Mouse (Mus musculus) adrenal gland, adult 2 months (tissue): ENCODE measurements around the gene Ctbp2. TPM values are rescaled to one million over a fixed set of nuclear protein-coding genes. Genes with fewer than 3 reads are reported as not detected.
A peak's percentile ranks its signal among the peaks of the same experiment; 100 is the strongest.

Source experiments
- DNase-seq: peaks from one replicate; pipeline ENCODE4 v3.0.0; 2021
- polyA plus RNA-seq: library from polyadenylated mRNA; depleted of rRNA; stranded (reverse); fragments of >200 nt; gene quantifications from 2 replicates; pipeline ENCODE4 v1.2.3, GENCODE M21; 2012
- total RNA-seq, 2 experiments: library from RNA; stranded (reverse); gene quantifications; 2 replicates each; pipeline ENCODE4 v1.2.3; 2021

Gene Ctbp2
- total and polyA plus RNA-seq, 3 experiments: 53.2 to 65.3 (median 54.4) TPM

DNA sequence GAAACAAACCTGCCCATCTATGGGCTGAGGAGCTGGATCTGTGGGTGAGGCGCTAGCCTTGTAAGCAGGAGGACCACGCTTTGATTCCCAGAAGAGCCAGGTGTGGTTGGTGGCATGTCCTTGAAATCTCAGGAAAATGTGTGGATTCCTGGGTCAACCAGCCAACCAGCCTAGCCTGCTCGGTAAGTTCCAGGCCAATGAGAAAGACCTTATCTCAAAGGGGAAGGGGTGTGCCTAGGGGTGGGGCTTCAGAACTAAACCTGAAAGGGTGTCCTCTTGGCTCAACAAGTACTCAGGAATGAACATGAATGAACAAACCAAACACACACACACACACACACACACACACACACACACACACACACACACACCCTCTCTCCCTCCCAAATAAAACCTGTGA, 82.4 kb downstream of the Ctbp2 start:
- no peak for DNase-seq

DNA sequence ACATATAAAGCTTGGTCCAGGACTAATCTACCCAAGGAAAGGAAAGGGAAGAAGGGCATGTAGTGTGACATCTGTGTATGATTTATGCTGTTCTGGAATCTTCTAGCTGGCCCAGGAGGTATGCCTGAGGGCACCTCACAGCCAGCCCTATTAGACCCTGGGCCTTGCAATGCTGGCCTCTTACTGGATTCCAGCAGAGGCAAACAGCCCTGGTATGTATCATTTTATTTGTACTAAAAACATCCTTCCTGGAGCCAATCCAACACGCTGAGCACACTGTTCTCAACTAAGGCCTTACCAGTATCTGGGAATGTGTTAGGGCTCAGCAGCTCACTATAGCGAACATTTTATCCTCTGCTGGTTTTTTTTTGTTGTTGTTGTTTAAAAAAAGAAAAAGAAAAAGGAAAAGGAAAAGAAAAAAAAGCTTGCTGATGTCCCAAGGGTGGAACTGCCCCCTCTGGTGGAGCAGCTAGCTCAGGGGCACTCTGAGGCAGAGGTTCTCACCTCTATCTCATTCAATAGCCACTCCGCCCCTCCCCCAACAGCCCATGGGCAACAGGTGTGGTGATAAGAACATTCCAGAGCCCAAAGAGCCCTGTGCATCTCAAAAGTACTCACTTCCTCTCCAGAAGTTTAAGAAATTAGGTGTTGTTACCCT, 83.3 kb downstream of the Ctbp2 start:
- DNase-seq: no peak

GRCm38 (mm10) chr7:133039556-133040255, 84.4 kb downstream of the Ctbp2 start:
- no peak for DNase-seq

- DNase-seq: no peak
These were observed 86.5 kb downstream of the Ctbp2 start for GRCm38 (mm10) chr7:133037618-133038017.

- DNase-seq: no peak
These were observed 86.9 kb downstream of the Ctbp2 start for GRCm38 (mm10) chr7:133037217-133037616.

GRCm38 (mm10) chr7:133035901-133036300, 88.3 kb downstream of the Ctbp2 start:
- peak; percentile 53 for DNase-seq

DNA sequence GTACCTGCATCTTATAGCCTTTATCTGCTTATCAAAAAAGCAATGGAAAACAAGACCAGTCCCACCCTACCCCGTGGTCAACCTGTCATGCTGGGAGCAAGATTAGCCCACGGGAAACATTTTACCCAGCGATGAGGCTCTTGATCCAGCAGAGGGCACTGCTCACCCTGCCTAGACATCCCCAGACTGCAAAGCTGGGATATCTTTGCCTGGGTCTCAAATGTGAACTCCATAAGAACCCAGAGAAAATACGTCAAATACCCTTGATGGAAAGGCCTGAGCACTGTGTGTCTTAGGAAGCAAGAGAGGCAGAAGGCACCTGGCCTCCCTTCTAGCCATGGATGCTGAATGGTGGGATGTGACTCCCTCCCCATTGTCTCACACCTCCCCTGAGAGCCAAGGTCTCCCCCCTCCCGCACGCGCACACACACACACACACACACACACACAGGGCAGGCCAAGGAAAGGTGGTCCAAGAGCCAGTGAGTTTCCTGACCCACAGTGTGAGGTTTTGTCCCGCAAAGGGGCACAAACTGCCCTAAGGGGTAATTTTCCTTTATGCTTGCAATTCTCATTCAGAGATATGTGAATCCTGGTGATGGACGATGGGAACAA, 91.5 kb downstream of the Ctbp2 start:
- DNase-seq: peak; percentile 70

DNA sequence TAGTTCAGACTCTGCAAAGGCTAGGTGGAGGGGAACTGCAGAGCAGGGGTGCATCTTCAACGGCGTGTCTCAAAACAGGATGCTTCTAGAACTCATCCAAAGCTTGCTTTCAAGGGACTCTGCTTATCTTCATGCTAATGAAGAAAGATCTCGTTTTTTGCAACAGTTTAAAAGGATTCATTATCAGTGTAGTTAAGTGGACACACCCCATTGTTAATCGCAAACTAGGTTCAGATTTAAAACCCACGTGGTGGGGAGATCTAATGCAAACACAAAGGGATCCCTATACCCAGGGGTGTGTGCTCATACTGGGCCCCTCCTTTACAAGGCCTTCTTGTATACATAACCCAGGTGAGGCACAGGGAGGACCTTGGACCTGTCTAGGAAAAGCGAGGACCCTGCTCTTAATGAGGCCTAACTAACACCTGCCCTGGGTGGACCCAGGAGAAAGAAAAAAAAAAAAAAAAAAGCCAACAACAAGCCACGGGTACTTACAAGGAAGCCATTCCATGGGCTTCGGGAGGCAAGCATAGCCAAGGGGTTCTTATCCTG, 94.6 kb downstream of the Ctbp2 start:
- DNase-seq: no peak

- DNase-seq: no peak
These were observed 95.2 kb downstream of the Ctbp2 start for GRCm38 (mm10) chr7:133029004-133029403.

DNA sequence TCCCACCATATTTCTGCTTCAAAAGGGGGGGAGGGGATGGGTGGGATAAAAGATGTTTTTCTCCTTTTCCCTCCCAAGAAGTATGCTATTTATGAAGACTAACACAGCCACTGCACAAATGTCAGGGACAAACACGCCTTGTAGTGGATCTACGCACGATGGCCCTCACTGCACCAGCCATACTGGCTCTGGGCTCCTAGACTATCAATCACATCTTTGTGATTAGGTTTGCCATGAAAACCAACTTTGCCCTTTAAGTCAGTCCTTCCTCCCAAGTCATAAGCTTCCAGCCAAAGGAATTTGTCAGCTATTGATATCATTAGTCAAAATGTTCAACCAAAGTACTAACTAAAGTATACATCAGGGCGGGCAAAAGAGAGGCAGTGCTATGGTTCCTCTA, 96.2 kb downstream of the Ctbp2 start:
- peak; percentile 53 for DNase-seq

DNA sequence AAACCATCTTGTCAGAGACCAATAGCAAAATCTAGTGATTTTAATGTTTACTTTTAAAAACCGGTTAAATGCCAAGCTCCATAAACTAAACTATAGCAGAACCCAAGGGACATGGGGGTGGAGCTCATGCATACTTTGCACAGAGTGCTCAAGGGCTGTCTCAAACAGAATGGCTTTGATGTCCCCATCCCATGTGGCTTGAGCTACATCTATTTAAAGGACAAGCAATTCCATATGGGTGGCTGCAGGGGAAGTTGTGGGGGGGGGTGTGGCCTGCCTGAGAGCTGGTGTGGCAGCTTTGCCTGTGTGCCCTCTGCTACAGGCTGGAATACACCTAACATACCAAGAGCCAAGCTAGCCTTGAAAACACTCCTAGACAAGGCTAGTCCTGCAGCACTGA, 99.5 kb downstream of the Ctbp2 start:
- no peak for DNase-seq

- DNase-seq: no peak
These were observed 104.6 kb downstream of the Ctbp2 start for GRCm38 (mm10) chr7:133019481-133020020.

DNA sequence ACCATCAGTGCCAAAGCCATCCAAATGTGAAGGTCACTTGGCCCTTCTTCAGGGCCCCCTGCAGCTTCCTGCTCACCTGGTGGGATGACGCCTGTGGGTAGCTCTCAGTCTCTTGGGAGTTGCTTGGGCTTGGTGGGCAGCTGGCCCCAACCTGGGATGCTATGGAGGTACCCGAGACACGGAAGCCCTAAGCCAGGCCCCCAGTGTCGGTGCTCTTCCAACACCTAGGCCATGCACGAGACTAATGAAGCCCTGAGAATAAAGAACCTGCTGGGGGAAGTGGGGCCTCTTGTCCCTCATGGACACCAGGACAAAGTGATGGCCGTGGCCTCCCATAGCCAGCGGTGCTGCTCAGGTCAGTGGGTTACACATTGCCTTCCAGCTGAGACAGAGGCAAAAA, 105.2 kb downstream of the Ctbp2 start:
- no peak for DNase-seq

DNA sequence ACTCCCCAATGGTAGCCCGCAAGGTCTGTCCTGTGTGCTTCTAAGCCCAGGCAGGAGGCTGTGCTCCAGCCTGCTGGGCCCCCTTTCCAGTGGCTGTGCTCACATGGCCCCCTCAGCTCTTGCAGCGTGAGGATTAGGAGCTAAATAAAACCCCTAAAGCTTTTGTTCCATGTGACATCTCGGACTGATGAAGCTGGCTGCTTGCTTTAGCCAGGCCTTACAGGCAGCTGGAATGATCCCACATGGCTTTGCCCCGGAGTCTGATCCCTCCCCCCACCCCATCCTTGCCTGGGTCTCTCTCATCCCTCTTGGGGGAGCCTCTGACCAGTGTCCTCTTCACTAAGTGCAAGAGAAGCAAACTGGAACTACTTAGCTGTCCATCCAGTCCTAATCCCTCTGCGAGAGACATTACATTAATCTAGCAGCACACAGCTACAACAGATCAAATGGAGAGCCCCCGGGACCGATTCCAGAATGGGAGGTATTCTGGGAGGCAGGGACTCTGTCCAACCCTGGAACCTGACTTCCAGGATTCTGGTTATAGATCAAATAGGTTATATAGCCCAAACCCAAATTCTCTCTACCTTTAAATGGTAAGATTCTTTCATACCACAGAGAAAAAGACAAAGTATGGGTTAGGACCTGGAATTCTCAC, 108.6 kb downstream of the Ctbp2 start:
- DNase-seq: no peak

DNA sequence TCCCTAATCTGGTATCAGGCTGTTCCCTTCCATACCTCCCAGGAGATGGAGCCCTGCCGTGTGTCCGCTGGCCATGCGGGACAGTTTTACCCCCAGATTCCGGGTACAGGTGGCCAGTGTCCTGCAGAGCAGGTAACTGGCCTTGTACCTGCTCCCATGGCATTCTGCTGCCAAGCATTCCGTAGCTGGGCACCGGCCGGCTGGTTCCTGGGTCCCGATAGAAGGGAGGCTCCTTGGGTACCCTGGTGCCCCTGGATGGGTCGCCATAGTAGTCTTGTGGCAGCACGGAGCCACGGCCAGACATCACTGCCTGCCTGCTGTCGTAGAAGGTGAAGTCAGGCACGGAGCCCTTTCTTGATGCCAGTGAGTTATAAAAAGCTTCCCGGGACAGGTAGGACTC, 109.5 kb downstream of the Ctbp2 start:
- no peak for DNase-seq

- no peak for DNase-seq
These were observed 110.2 kb downstream of the Ctbp2 start for GRCm38 (mm10) chr7:133013923-133014322.

DNA sequence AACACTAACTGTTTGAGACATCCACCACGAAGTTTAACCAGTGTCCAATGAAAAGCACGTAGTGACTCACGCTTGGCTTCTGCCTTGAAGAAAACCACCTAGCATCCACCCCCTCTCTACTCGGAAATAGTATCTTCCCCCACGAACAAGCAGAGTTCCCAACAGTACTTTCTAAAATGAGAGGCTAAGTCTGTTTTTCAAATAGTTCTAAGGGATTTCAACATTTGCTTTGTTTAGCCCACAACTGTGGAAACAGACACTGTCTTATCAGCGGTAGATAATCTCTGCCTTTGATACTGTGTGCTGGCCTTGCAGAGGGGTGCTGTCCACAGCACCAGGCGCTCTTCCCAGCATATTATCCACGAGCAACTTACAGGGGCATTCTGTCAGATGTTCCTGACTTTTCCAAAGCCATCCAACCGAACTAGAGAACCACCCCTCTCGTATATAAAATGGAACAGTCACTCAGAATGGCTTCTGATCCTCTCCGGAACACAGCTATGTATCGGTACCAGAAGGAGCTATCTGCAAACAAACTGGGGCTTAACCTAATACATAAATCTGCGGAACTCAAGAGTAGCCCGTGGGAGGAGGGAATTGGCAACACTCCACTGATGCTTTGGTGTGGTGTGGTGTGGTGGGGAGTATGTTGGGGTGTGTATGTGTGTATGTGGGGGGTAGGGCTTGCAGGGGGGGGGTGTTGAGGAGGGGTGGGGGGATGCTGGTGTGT, 111.4 kb downstream of the Ctbp2 start:
- DNase-seq: no peak

DNA sequence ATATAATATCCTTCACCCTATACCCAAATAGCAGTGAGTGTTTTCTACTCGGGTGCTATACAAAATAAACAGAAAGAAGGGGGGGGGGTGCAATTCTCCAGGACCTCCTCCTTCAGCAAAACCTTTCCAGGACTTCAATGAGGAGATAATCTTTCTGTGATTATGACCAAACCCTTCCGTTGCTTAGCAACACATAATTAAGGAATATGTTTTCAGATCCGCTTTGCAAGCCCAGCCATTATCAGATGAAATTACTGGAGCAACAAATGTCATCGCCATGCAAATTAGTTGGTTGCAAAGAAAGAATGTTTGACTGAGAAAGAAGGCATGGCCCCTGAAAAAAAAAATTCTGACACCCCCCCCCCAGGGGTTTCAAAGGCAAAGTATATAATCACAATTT, 112.5 kb downstream of the Ctbp2 start:
- DNase-seq: no peak

DNA sequence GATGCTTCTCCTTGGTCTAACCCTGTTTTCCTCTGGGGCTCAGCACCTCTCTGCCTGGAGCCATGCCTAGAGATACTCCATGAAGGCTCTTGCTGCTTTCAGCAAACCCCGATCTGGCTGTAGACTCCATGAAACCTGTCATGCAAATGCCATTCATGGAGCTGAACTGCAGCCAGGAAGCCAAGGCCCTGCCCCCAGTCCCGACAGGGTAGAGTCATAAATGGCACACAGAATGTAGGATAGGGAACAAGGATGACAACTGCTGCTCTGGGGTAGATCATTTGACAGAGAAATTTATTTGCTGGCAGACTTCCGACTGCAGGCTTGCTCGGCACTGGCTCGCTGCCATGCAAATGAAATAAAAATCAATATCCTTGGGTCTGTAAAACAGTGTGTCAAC, 113.0 kb downstream of the Ctbp2 start:
- peak; percentile 81 for DNase-seq

DNA sequence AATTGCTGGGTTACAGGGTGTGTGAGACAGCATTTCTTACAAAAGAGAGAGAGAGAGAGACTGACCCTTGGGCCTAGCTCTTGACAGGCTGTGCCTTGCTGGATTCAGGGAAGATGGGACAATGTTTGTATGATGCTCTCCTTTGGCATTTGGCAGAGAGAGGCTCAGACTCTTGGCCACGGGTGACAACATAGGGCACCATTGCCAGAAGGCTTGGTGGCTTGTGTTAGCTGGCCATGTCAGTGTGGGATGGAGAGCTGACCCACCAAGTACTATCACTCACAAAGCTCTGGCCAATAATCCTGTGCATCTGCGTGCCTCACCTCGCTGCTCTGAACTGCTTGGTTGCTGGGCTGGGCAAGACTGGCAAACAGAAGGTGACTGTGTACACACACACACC, 113.7 kb downstream of the Ctbp2 start:
- DNase-seq: no peak

DNA sequence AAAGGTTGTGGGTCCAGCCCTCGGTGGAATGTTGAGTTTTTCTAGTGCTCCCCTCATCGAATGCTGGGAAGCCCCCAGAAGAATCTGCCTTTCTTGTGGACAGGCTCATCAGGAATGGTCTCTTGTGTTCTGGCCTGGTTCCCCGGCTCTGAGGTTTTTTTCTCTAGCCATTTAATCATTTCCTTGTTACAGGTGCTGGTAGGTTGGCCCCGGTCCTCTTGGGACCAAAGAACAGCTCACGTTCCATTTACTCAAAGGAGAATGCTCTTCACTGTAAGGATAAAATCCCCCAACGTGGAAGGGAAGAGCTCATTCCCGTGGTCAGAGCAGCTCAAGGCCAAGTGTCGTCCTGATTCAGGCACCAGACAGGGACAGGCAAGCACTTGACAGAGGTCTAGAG, 114.5 kb downstream of the Ctbp2 start:
- DNase-seq: no peak

DNA sequence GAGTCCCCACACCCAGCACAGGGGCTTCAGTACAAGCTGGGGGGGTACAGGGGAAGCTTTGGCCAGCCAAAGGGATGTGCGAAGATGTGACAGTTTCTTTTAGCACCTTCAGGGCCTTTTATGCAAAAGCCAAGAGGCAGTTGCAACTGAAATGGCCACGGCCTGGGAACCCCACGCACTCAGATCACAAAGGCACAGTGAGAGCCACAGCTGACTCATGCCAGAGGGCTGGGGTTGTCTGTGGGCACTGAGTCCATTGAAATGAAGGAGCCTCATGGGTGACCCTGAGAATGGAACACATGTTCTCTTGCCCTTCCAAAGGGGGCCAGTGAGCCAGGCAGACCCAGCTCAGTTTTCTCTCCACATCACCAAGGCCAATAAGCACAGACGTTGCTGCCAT, 115.5 kb downstream of the Ctbp2 start:
- DNase-seq: peak; percentile 70
